Mouse (Mus musculus) liver, adult (tissue): ENCODE measurements around the gene Apc2.
A peak's percentile ranks its signal among the peaks of the same experiment; 100 is the strongest.

Source experiments
- GATA4 ChIP-seq: IDR thresholded peaks from 2 replicates; pipeline ENCODE4 v1.6.1; 2014; ENCODE audit warnings: mild to moderate bottlenecking, low read length; ENCODE audit not compliant: insufficient replicate concordance

Gene Apc2

DNA sequence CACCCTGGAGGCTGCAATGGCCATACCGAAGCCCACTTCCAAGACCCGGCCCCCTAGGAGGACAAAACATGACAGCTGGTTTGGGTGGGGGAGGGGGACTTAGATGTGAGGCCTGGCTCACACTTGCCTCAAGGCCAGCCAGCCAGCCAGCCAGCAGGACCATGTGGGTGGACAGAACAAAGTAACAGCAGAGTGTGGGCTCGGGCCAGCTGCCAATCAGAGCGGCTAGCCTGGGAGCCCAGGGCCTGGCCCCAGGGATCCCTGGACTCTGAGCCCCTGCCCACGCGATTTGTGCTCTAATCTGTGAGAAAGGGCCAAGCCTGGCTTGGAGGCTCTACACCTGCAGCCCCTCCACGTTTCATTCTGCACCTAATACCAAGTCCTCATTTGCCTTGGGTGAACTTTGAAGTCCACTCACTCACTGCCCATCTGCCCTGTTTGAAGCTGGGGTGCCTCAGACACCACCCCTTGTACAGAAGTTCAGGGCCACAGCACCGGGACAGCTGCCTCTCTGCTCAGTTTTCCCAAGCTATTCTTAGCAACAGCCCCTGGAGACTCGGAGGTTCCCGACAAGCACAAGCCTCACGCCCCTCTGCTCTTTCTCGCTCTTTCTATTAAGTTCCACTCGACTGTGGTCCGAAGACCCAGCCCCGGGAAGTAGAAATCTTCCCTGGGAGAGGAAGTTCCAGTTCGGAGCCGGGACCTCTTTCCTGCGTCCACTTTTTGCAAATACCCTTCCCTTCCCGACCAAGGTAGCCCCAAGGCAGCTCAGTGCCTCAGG lies 35.7 kb upstream of the Apc2 start:
- no peak for TF ChIP-seq GATA4

DNA sequence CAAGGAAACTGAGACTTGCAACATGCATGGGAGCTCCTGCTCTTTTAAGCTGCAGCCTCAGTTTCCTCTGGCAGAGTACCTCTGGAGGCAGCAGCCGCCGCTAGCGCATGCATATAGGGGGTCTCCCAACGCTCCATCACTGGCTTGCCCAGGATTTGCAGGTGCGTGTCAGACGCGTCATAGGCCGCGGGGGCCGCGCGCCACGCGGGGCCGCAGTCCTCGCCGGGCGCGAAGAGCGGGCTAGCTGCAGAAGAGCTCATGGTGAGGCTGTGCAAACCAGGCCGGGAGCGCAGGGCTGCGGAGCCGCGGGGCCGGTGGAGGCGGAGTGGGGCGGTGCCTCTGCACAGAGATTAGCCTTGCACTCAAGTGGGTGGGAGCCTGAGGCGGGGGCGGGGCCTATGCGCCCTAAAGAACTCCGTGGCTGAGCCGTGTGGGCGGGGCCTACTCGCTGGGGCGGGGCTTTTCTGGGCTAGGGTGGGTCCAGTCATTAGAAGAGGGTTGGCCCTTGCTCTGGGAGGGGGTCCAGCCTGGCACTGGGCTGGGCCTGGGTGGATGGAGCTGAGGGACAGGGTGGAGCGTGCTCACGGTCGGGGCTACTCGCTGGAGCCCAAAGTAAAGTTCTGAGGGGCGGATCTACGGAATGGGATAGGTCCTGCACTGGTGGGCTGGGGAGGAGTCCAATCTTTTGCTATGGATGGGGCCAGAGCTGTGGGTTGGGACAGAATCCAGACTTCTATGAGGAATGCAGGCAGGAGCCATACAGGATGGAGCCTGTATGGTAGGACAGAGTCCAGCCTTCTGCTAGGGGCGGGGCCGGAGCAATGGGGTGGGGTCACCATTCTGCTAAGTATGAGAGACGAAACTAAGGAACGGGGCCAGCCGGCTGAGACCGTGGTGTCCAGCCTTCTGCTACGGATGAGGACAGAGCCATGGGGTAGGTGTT lies 34.9 kb upstream of the Apc2 start, which contains the start of the genes Gamt and Dazap1:
Gamt (minus strand) TSS at position 371 of the 943 bp plus-strand sequence.
Dazap1 (plus strand) TSS at position 845 of the 943 bp plus-strand sequence.
- TF ChIP-seq GATA4 = peak; percentile 83; the same call in 1 of the 2 replicates

DNA sequence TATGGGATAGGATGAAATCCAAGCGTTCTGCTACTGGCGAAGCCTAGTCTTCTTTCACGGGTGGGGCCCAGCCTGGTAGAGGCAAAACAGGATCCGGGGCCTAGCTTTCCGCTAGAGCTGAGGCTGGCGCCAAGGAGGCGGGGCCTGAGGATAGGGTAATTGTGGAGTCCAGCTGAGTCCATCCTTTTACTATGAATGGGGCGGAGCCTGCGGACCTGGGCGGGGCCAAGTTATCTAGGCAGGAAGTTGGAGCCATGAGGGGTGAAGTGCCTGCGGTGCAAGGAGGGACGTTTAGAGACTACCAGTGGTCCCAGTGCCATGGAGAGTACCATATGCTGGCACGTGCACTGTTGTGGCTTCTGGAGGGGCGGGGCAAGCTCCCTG lies 34.2 kb upstream of the Apc2 start:
- peak; percentile 85 for TF ChIP-seq GATA4

DNA sequence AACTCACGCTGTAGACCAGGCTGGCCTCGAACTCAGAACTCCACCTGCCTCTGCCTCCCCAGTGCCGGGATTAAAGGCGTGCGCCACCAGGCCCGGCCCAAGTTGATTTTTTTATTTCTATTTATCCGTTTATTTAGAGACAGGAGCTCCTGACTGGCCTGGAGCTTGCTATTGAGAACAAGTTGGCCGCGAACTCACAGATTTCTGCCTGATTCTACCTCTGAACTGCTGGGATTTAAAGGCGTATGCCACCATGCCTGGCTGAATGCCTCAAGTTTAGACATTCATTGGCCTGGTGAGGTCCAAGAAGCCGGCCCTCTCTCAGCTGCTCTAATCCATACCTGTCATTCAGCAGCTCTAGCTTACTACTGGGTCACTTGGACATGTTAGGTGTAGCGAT lies 33.6 kb upstream of the Apc2 start:
- no peak for TF ChIP-seq GATA4

DNA sequence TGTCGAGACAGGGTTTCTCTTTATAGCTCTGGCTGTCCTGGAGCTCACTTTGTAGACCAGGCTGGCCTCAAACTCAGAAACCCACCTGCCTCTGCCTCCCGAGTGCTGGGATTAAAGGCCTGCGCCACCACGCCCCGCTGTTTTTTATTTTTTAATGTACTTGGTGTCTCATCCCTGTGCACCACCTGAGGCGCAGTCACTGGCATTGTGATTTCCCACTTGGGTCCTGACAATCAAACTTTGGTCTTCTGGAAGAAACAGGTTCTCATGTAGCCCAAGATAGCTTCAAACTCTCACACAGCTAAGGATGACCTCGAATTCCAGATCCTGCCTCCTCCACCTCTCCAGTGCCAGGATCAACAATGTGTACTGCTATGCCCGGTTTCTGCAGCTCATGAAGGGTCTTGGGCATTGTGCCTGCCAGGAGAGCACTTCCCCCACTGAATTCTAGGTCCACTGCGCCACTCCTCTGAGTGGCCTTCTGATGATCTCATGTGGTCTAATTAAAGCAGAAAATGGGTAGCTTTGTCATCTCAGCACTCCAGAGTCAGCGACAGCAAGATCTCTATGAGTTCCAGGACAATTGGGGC lies 32.9 kb upstream of the Apc2 start:
- no peak for TF ChIP-seq GATA4

DNA sequence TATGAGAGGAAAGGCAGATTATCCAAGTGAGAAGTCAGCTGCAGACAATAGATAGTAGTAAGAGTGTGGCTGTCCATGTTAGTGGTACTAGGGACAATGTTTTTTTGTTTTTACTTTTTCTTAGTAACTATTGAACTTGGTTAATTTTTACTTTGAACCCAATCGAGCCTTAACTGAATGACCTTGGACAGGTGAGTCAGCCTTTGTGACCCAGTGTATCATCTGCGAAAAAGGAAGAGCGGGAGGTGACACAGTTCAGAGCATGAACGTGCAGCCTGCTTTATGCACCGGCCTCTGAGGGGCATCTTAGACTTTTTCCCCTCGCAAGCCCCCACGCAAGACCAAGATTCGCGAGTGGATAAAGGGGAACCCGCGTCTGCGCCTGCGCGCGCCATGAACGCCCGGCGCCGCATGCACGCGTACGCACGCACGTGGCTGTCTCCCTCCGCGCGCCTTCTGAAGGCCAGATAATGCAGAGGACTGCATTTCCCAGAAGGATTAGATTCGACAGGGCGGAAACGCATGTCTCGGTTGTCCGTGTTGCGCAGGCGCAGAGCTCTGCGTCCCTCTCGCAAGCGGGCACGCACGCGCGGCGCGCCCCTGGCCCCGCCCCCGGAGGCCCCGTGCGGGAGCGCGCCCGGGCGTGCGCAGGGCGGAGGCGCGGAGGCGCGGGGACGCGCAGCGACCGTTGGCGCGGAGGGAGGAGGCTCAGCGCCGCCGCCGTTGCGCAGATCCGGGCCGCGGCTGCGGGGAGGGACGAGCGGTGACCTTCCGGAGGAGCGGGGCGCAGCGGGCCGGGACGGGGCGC lies 31.2 kb upstream of the Apc2 start:
- TF ChIP-seq GATA4 = peak; percentile 94; the same call in 1 of the 2 replicates

DNA sequence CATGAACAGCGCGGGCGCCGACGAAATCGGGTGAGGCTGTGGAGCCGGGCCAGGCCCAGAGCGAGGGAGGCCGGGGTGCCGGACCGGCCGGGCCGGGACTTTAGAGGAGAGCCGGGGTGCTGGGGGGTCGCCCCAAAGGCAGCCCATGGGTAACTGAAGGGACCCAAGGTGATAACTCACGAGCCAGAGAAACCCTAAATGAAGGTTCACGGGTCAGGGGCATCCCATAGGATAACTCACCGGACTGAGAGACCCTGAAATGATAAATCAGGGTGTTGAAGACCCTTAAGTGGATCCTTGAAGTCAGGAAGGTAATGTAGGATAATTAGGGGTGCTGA lies 30.7 kb upstream of the Apc2 start:
- no peak for TF ChIP-seq GATA4

DNA sequence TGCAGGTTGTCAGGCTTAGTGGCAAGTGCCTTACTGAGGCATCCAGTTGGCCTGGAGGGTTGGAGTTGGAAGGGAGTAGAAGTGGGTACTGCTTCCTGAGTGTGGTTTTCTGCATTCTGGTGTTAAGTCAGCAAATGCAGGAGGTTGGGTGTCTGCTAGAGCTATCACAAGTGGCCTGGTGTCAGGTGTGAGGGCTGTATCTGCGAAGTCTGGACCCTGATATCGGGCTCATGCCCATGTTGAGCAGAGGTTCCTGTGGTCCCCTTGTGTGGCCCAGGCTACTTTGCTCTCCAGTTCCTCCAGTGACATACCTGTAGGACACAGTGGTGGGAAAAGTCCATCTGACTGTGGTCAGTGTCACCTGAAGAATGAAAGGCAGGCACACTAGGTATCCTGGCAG lies 25.7 kb upstream of the Apc2 start:
- TF ChIP-seq GATA4 = no peak

DNA sequence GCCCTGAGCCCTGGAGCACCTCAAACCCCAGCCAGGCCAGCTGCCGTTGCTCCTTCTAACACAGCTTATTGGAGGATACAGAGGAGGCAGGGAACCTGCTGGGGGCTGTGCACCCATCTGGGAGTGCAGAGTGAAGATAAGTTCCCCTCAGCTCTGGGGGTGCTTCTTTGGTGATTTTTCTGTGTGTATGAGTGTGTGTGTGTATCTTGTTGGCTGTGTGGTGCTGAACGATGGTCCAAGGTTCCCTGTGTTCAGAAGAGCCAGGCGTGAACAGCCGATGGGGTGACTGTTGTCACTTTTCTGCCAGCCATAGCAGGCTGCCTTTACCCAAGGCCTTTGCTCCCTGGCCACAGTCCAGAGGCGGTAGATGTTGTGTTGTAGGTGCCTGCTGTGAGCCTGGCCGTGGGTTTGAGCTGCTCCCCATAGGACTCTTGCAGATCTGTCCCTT lies 25.0 kb upstream of the Apc2 start:
- no peak for TF ChIP-seq GATA4

DNA sequence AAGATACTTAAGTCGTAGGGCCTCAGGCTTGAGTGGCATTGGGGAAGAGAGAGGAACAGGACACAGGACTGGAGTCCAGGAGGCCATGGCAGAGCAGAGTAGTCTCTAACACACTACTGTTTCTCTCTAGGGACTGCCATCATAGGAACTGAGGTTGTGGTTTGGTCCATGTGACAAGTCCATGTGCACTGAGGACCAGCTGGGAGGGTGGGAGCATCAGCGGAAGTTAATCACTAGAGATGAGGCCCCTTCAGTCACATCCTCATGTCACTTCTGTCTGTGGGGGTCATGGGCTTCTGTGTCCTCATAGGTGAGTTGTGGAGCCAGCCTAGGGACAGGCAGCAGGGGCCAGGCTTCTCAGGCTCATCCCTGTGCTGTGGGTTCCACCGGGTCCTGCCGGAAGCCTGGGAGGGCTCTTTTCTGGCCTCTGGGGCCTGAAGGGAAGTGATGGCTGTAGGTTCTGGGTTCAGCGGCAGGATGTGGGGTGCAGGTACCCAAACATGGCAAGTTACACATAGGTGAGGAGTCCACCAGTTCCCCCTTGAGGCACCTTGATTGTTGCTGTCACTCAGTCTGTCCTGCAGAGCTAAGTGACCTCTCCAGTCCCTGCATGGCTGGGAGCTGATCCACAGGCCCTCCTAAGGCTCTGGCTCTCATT lies 24.5 kb upstream of the Apc2 start:
- no peak for TF ChIP-seq GATA4

DNA sequence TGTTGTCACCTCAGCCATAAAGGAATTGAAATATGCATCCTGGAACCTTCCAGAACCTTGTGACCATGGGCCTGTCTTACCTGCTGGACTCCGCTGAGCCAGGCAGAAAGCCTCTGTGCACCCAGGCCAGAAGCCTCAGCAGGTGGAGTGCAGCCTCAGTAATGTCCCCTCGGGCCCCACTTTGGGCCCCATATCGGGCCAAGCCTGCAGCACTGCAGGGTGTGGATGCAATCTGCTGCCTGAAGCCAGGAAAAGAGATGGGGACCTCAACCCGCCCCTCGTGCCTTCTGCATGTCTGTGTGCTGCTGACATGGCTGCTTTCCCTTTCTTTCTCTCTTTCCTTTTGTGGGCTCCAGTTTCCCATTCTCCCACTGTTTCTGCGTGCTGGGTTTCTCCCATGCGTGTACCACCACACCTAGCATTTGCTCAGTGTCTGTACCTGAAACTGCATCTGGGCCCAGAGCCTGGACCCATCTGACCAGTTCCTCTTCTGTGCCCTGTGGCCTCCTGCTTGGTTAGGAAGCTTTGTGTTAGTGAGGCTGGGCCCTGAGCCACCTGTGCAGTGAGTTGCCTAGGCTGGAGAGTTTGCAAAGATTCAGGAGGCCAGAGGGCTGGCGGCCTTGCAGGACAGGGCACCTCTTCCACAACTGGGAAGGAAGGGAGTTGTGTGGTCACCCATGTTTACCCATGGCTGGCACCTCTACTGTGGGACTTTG lies 23.7 kb upstream of the Apc2 start:
- TF ChIP-seq GATA4 = no peak

DNA sequence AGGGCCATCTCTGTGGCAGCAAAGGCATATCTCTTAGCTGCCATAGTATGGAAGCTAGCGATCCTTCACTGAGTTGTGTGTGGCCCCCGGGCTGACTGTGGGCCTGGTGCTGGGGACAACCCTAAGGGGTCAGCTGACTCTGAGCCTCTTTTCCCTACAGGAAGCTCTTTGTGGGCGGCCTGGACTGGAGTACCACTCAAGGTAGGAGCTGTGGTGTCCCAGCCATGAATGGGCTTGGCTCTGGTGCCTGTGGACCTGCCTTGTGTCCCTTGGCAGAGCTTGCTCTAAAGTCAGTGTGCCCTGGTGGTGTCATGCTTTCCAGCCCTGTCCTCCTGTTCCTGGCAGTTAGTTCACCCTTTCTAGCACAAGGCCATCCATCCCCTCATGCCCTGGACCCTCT lies 21.9 kb upstream of the Apc2 start:
- TF ChIP-seq GATA4 = no peak

DNA sequence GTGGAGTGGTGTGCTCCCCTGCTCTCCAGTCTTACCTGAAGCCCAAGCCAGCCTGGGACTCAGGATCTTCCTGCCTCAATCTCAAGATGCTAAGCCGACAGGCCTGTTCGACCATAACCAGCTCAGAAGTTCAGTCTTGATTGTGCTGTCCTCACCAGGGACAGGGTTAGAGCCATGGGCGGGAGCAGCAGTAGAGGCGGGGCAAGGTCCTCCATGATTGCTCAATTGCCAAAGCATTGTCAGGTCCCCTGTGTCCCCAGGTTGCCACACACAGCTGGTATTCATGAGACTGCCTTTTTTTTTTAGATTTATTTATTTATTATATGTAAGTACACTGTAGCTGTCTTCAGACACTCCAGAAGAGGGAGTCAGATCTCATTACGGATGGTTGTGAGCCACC lies 19.5 kb upstream of the Apc2 start:
- no peak for TF ChIP-seq GATA4

DNA sequence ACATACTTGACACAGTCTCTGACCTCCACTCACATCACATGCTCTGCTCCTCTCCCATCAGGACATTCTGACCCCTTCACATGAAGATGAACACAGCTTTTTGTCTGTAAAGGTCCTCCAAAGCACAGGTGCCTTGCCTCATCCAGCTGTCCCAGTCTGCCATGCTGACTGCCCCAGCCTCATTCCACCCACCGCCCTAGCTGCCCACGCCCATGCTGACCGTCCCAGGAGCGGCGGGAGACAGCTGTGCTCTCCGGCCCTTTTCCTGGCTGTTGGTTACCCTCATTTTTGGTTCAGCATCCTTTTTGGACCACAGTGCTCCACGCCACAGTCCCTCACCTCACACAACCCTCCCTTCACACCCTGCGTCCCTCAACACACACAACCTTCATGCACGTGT lies 17.4 kb upstream of the Apc2 start:
- no peak for TF ChIP-seq GATA4
